ENCODE assay signal across 8 mouse cellular contexts in the genomic region with DNA sequence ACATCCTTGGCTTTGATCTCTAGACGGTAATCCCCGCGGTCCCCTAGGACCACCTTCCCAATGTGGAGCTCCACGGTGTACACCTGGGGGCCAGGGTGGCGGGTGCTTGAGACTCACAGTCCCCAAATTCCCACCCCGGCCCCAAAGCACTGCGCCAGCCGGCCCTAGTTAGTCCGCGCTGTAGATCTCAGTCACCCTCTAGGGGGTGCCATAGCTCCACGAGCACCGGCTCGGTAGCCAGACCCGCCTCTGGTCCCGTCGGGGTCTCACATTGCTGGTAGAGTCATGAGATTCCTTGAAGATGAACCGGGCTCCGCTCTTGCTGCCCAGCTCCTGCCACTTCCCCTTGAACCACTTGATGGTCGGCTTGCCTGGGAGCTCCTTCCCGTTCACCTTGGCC. TPM values are rescaled to one million over a fixed set of nuclear protein-coding genes. Genes with fewer than 3 reads are reported as not detected.
DNase-seq lines count a peak whose midpoint lies in the region; ATAC-seq and TF ChIP-seq lines count a peak whose summit lies in the region.

No protein-coding gene starts in this region.

- TF ChIP-seq CTCF in olfactory bulb, adult 2 months (IDR thresholded peaks at IDR 0.05; ENCODE audit: insufficient read depth, low read depth, low read length) = peak; percentile 76

- H3K9me3 ChIP-seq in heart, embryonic 11.5 days (replicated peaks; ENCODE audit: control insufficient read depth, low read length) = no peaks in the 10 kb centered on the region
- no peaks in the 10 kb centered on the region for H3K9me3 ChIP-seq in kidney, embryonic 15.5 days (replicated peaks)
- H3K9me3 ChIP-seq in lung, embryonic 16.5 days (ENCODE audit: control insufficient read depth, low read length) = no peaks in the 10 kb centered on the region

- H3K4me2 ChIP-seq in heart, embryonic 11.5 days = peak overlapping the region; percentile 31; the same call in 1 of the 2 replicates
- peak overlapping the region; percentile 52 for H3K4me2 ChIP-seq in kidney, embryonic 15.5 days
- H3K4me2 ChIP-seq in lung, embryonic 16.5 days (ENCODE audit: low read depth, low read length) = peak overlapping the region; percentile 32; the same call in 1 of the 2 replicates

- peaks cover 64% of the 10 kb centered on the region for H3K27me3 ChIP-seq in heart, embryonic 11.5 days (ENCODE audit: control insufficient read depth, insufficient read depth, low read length)
- H3K27me3 ChIP-seq in kidney, embryonic 15.5 days = peaks cover 45% of the 10 kb centered on the region
- peaks cover 29% of the 10 kb centered on the region for H3K27me3 ChIP-seq in lung, embryonic 16.5 days (ENCODE audit: control insufficient read depth, insufficient read depth, low read depth, low read length)

- TF ChIP-seq POLR2A in olfactory bulb, adult 2 months (IDR thresholded peaks at IDR 0.05; ENCODE audit: insufficient read depth, low read depth, low read length) = no peak

- ATAC-seq in common myeloid progenitor, adult 5-6 weeks (replicated peaks; ENCODE audit: low read depth, poor library complexity, severe bottlenecking) = peak; percentile 87
- no peak for ATAC-seq in heart, embryonic 11.5 days (replicated peaks; ENCODE audit: insufficient number of reproducible peaks, low FRiP score, low TSS enrichment)
- ATAC-seq in kidney, embryonic 15.5 days (replicated peaks; ENCODE audit: low FRiP score) = 0 out of 2 replicates have a peak, but pooled peaks have one; percentile 52
- peak; percentile 35 for ATAC-seq in lung, embryonic 16.5 days (ENCODE audit: low read depth)
- no peak for ATAC-seq in activated CD4-positive, CD25-positive, alpha-beta regulatory T cell, adult 4 months

- 1% methylated on average over 20 of the region's 20 CpGs for WGBS in heart, embryonic 11.5 days (ENCODE audit: insufficient replicate concordance)
- WGBS in kidney, embryonic 15.5 days = 3% methylated on average over 20 of the region's 20 CpGs
- WGBS in lung, embryonic 16.5 days = 2% methylated on average over 20 of the region's 20 CpGs
- 5% methylated on average over 20 of the region's 20 CpGs for WGBS in olfactory bulb, adult 2 months

- no peak overlapping the region for H3K4me3 ChIP-seq in heart, embryonic 11.5 days (ENCODE audit: low read depth, low read length)
- H3K4me3 ChIP-seq in kidney, embryonic 15.5 days (replicated peaks) = peak overlapping the region; percentile 14; the same call in 1 of the 2 replicates
- no peak overlapping the region for H3K4me3 ChIP-seq in lung, embryonic 16.5 days (ENCODE audit: low read length)
- H3K4me3 ChIP-seq in olfactory bulb, adult 2 months (ENCODE audit: insufficient read depth, low read depth, low read length) = no peak overlapping the region

- H3K36me3 ChIP-seq in heart, embryonic 11.5 days (ENCODE audit: control insufficient read depth, insufficient read depth, low read length) = no peaks in the 10 kb centered on the region
- no peaks in the 10 kb centered on the region for H3K36me3 ChIP-seq in kidney, embryonic 15.5 days
- no peaks in the 10 kb centered on the region for H3K36me3 ChIP-seq in lung, embryonic 16.5 days (ENCODE audit: control insufficient read depth, insufficient read depth, low read length)

- no peak overlapping the region for H3K9ac ChIP-seq in heart, embryonic 11.5 days (ENCODE audit: low read depth, low read length)
- peak overlapping the region; percentile 38 for H3K9ac ChIP-seq in kidney, embryonic 15.5 days
- H3K9ac ChIP-seq in lung, embryonic 16.5 days (ENCODE audit: low read length) = peak overlapping the region; percentile 46

- H3K4me1 ChIP-seq in heart, embryonic 11.5 days (ENCODE audit: control insufficient read depth, insufficient read depth, low read length) = no peaks in the 10 kb centered on the region; the same call in 1 of the 2 replicates
- peaks cover 23% of the 10 kb centered on the region for H3K4me1 ChIP-seq in kidney, embryonic 15.5 days
- H3K4me1 ChIP-seq in lung, embryonic 16.5 days (replicated peaks; ENCODE audit: control insufficient read depth, insufficient read depth, low read length) = peaks cover 16% of the 10 kb centered on the region
- H3K4me1 ChIP-seq in olfactory bulb, adult 2 months (ENCODE audit: control insufficient read depth, insufficient read depth, low read length) = peaks cover 10% of the 10 kb centered on the region; the same call in 1 of the 2 replicates

- H3K27ac ChIP-seq in heart, embryonic 11.5 days (ENCODE audit: low read depth, low read length) = no peak overlapping the region
- no peak overlapping the region for H3K27ac ChIP-seq in kidney, embryonic 15.5 days
- no peak overlapping the region for H3K27ac ChIP-seq in lung, embryonic 16.5 days (ENCODE audit: low read length)
- no peak overlapping the region for H3K27ac ChIP-seq in olfactory bulb, adult 2 months (ENCODE audit: insufficient read depth, low read depth, low read length)

- DNase-seq in A20 (ENCODE audit: low read depth, low spot score) (peak; percentile 72), ES-CJ7 (ENCODE audit: low read depth, low spot score) (peak; percentile 77)

RNA-seq across cellular contexts. Expression of a gene that starts 2.7 kb away (rescaled TPM):
- not detected in 2 replicates for total RNA-seq in common myeloid progenitor, adult 5-6 weeks (2017)
- 0.37 and 0.47 TPM in 2 replicates for polyA plus RNA-seq in heart, embryonic 11.5 days (2014; fragmentation: Nextera tagmentation; extraction: Ambion mirVana)
- polyA plus RNA-seq in kidney, embryonic 15.5 days (2015; fragmentation: Nextera tagmentation; extraction: Ambion mirVana) = 0.16 and 0.27 TPM in 2 replicates
- 0.63 and 1.2 TPM in 2 replicates for polyA plus RNA-seq in lung, embryonic 16.5 days (2015; fragmentation: Nextera tagmentation; extraction: Ambion mirVana)
- not detected in 2 replicates for polyA plus RNA-seq in olfactory bulb, adult 2 months (2012; ENCODE audit: insufficient read depth, insufficient read length, low replicate concordance, missing spikeins)
- polyA plus RNA-seq in activated CD4-positive, CD25-positive, alpha-beta regulatory T cell, adult 4 months (2017; shearing (Covaris generic)) = not detected

RNA-seq across cellular contexts. Expression of a gene that starts 10.2 kb away (rescaled TPM):
- total RNA-seq in common myeloid progenitor, adult 5-6 weeks (2017) = not detected in 2 replicates
- polyA plus RNA-seq in heart, embryonic 11.5 days (2014; fragmentation: Nextera tagmentation; extraction: Ambion mirVana) = not detected in 2 replicates
- 0.16 TPM in 1 of 2 replicates, not detected in the other for polyA plus RNA-seq in kidney, embryonic 15.5 days (2015; fragmentation: Nextera tagmentation; extraction: Ambion mirVana)
- polyA plus RNA-seq in lung, embryonic 16.5 days (2015; fragmentation: Nextera tagmentation; extraction: Ambion mirVana) = 0.33 and 1.1 TPM in 2 replicates
- not detected in 2 replicates for polyA plus RNA-seq in olfactory bulb, adult 2 months (2012; ENCODE audit: insufficient read depth, insufficient read length, low replicate concordance, missing spikeins)
- polyA plus RNA-seq in activated CD4-positive, CD25-positive, alpha-beta regulatory T cell, adult 4 months (2017; shearing (Covaris generic)) = 1 to 10 TPM in 1 of 2 experiments, not detected in 1; 2.6 TPM

RNA-seq across cellular contexts. Expression of a gene that starts 25.3 kb away (rescaled TPM):
- total RNA-seq in common myeloid progenitor, adult 5-6 weeks (2017) = 3.1 TPM in 1 of 2 replicates, not detected in the other
- polyA plus RNA-seq in heart, embryonic 11.5 days (2014; fragmentation: Nextera tagmentation; extraction: Ambion mirVana) = 8.9 and 10.6 TPM in 2 replicates
- 14.3 and 16.5 TPM in 2 replicates for polyA plus RNA-seq in kidney, embryonic 15.5 days (2015; fragmentation: Nextera tagmentation; extraction: Ambion mirVana)
- polyA plus RNA-seq in lung, embryonic 16.5 days (2015; fragmentation: Nextera tagmentation; extraction: Ambion mirVana) = 9.5 and 9.9 TPM in 2 replicates
- polyA plus RNA-seq in olfactory bulb, adult 2 months (2012; ENCODE audit: insufficient read depth, insufficient read length, low replicate concordance, missing spikeins) = not detected in 2 replicates
- polyA plus RNA-seq in activated CD4-positive, CD25-positive, alpha-beta regulatory T cell, adult 4 months (2017; shearing (Covaris generic)) = 1 to 10 TPM; 3.3 to 4.0 TPM

RNA-seq across cellular contexts. Expression of a gene that starts 25.4 kb away (rescaled TPM):
- total RNA-seq in common myeloid progenitor, adult 5-6 weeks (2017) = 29.5 and 38.8 TPM in 2 replicates
- polyA plus RNA-seq in heart, embryonic 11.5 days (2014; fragmentation: Nextera tagmentation; extraction: Ambion mirVana) = 75.1 and 87.1 TPM in 2 replicates
- polyA plus RNA-seq in kidney, embryonic 15.5 days (2015; fragmentation: Nextera tagmentation; extraction: Ambion mirVana) = 113 and 120 TPM in 2 replicates
- polyA plus RNA-seq in lung, embryonic 16.5 days (2015; fragmentation: Nextera tagmentation; extraction: Ambion mirVana) = 94.0 TPM in 2 replicates
- not detected in 2 replicates for polyA plus RNA-seq in olfactory bulb, adult 2 months (2012; ENCODE audit: insufficient read depth, insufficient read length, low replicate concordance, missing spikeins)
- 10 to 100 TPM; 23.7 to 25.6 TPM for polyA plus RNA-seq in activated CD4-positive, CD25-positive, alpha-beta regulatory T cell, adult 4 months (2017; shearing (Covaris generic))

RNA-seq across cellular contexts. Expression of a gene that starts 26.9 kb away (rescaled TPM):
- total RNA-seq in common myeloid progenitor, adult 5-6 weeks (2017) = 86.0 and 89.7 TPM in 2 replicates
- 40.1 and 43.1 TPM in 2 replicates for polyA plus RNA-seq in heart, embryonic 11.5 days (2014; fragmentation: Nextera tagmentation; extraction: Ambion mirVana)
- 95.4 and 101 TPM in 2 replicates for polyA plus RNA-seq in kidney, embryonic 15.5 days (2015; fragmentation: Nextera tagmentation; extraction: Ambion mirVana)
- 100 and 109 TPM in 2 replicates for polyA plus RNA-seq in lung, embryonic 16.5 days (2015; fragmentation: Nextera tagmentation; extraction: Ambion mirVana)
- polyA plus RNA-seq in olfactory bulb, adult 2 months (2012; ENCODE audit: insufficient read depth, insufficient read length, low replicate concordance, missing spikeins) = not detected in 2 replicates
- polyA plus RNA-seq in activated CD4-positive, CD25-positive, alpha-beta regulatory T cell, adult 4 months (2017; shearing (Covaris generic)) = 10 to 100 TPM; 19.2 to 27.6 TPM

Comparison
In these comparisons a context has a peak if more than half of its experiments do, and no peak if none do; other contexts are left out.
1. ATAC-seq: peak in common myeloid progenitor, adult 5-6 weeks (single experiment), kidney, embryonic 15.5 days (single experiment) and lung, embryonic 16.5 days (single experiment); none in heart, embryonic 11.5 days (single experiment) and activated CD4-positive, CD25-positive, alpha-beta regulatory T cell, adult 4 months (single experiment).
2. Peak in every context shown above with its lines, with median percentiles within 50 percentile points of each other: H3K4me2 ChIP-seq.